Mouse (Mus musculus) midbrain, postnatal 0 days (tissue): ENCODE results near the gene Cept1. TPM values are rescaled to one million over a fixed set of nuclear protein-coding genes. Genes with fewer than 3 reads are reported as not detected.

ENCODE experiments used
- ATAC-seq: fragments of 200-750 bp; cut with Nextera tagmentation; 2 replicates; pipeline ENCODE4 v1.8.0; 2017; ENCODE audit warnings: moderate number of reproducible peaks, mild to moderate bottlenecking, moderate TSS enrichment, moderate library complexity; ENCODE audit not compliant: low FRiP score
- DNase-seq: peaks from one replicate; pipeline ENCODE4 v3.0.0-alpha.2; 2015; ENCODE audit warnings: low spot score
- H3K27ac ChIP-seq: fragments of 300-500 bp; sonication (generic); 2 replicates; pipeline ENCODE4 v1.5.1; 2014; ENCODE audit warnings: low read depth, mild to moderate bottlenecking, low read length, mixed read lengths
- H3K27me3 ChIP-seq: fragments of 300-500 bp; sonication (generic); 2 replicates; pipeline ENCODE4 v1.6.1; 2014; ENCODE audit warnings: low read length, control low read depth, mixed read lengths; ENCODE audit not compliant: insufficient read depth
- H3K36me3 ChIP-seq: fragments of 300-500 bp; sonication (generic); 2 replicates; pipeline ENCODE4 v1.6.1; 2014; ENCODE audit warnings: low read length, control low read depth, mixed read lengths; ENCODE audit not compliant: insufficient read depth
- H3K4me1 ChIP-seq: fragments of 300-500 bp; sonication (generic); 2 replicates; pipeline ENCODE4 v1.6.1; 2014; ENCODE audit warnings: mild to moderate bottlenecking, control low read depth, antibody characterized with exemption, low read length, mixed read lengths; ENCODE audit not compliant: insufficient read depth
- H3K4me2 ChIP-seq: fragments of 300-500 bp; sonication (generic); 2 replicates; pipeline ENCODE4 v1.6.1; 2014; ENCODE audit warnings: low read depth, mild to moderate bottlenecking, low read length, mixed read lengths; ENCODE audit not compliant: poor library complexity, severe bottlenecking
- H3K4me3 ChIP-seq: fragments of 300-500 bp; sonication (generic); 2 replicates; pipeline ENCODE4 v1.5.1; 2014; ENCODE audit warnings: low read depth, mild to moderate bottlenecking, low read length, moderate library complexity
- H3K9ac ChIP-seq: fragments of 300-500 bp; sonication (generic); replicated peaks from 2 replicates; pipeline ENCODE4 v1.6.1; 2014; ENCODE audit warnings: mild to moderate bottlenecking, low read length, moderate library complexity, mixed read lengths; ENCODE audit not compliant: poor library complexity, severe bottlenecking
- H3K9me3 ChIP-seq: fragments of 300-500 bp; sonication (generic); 2 replicates; pipeline ENCODE4 v1.6.1; 2016; ENCODE audit warnings: low read length, control low read depth
- CTCF ChIP-seq: IDR thresholded peaks from 2 replicates; pipeline ENCODE4 v1.5.1; 2016; ENCODE audit warnings: antibody characterized with exemption, mild to moderate bottlenecking
- WGBS: fragments of 180-500 bp; shearing (Covaris S2); extraction: QIAGEN DNeasy Blood & Tissue Kit; methylation state at CpG from one replicate; pipeline ENCODE4 v1.1.7; 2014; 5-methylcytosine and 5-hydroxymethylcytosine counted together
- polyA plus RNA-seq: library from polyadenylated mRNA; unstranded; fragments of >200 nt; fragmentation: Nextera tagmentation; extraction: Ambion mirVana; gene quantifications from 2 replicates; pipeline ENCODE4 v1.2.1, GENCODE M21; 2015
- total RNA-seq: library from RNA; depleted of rRNA; stranded (reverse); fragments of >200 nt; gene quantifications from 2 replicates; pipeline ENCODE4 v1.2.3, GENCODE M21; 2014

Gene Cept1
- total and polyA plus RNA-seq, 2 experiments from 2014 or later, result 36.6 to 57.5 TPM

DNA sequence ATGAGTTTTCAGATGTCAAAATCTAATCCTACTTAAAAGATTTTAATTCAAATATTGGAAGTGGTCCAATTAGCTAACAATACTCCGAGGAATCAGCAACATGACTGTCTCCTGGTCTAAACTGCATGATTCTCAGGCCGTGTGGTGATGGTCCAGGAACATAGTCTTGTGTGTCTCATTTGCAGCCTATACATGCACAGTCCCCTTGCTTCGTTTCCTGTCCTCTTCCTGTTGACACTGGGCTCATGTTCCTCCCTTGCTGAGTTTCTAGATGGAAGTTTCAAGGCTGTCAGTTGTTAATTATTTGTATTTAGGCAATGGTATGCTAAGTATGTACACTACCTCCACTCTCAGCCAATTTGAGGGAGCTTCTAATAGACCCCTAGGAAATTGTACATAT is 50.6 kb downstream of the Cept1 start:
- Histone ChIP-seq H3K27me3 (no peaks in the 10 kb centered on the region), H3K9me3 (no peaks in the 10 kb centered on the region), H3K4me3 (no peak overlapping the region), H3K9ac (no peak overlapping the region), H3K36me3 (peaks cover under 1% of the 10 kb centered on the region; the same call in 1 of the 2 replicates), H3K4me2 (no peak overlapping the region), H3K27ac (no peak overlapping the region), H3K4me1 (no peaks in the 10 kb centered on the region)
- 79% methylated on average over 3 of the region's 3 CpGs for WGBS
- ATAC-seq, result no peak
- no peak for TF ChIP-seq CTCF
- no peak for DNase-seq

GRCm38 (mm10) chr3:106496045-106496721 is 51.4 kb downstream of the Cept1 start:
- WGBS, result 75% methylated on average over 4 of the region's 4 CpGs
- no peak for DNase-seq
- ATAC-seq, result no peak
- no peak overlapping the region for H3K9ac ChIP-seq
- H3K4me2 ChIP-seq, result no peak overlapping the region
- H3K27me3 ChIP-seq, result no peaks in the 10 kb centered on the region
- H3K9me3 ChIP-seq, result no peaks in the 10 kb centered on the region
- TF ChIP-seq CTCF, result no peak
- no peak overlapping the region for H3K4me3 ChIP-seq
- no peaks in the 10 kb centered on the region; the same call in 1 of the 2 replicates for H3K36me3 ChIP-seq
- no peaks in the 10 kb centered on the region for H3K4me1 ChIP-seq
- H3K27ac ChIP-seq, result no peak overlapping the region

GRCm38 (mm10) chr3:106495346-106496044 is 52.1 kb downstream of the Cept1 start:
- ATAC-seq, result no peak
- 91% methylated on average over 1 of the region's 1 CpGs for WGBS

DNA sequence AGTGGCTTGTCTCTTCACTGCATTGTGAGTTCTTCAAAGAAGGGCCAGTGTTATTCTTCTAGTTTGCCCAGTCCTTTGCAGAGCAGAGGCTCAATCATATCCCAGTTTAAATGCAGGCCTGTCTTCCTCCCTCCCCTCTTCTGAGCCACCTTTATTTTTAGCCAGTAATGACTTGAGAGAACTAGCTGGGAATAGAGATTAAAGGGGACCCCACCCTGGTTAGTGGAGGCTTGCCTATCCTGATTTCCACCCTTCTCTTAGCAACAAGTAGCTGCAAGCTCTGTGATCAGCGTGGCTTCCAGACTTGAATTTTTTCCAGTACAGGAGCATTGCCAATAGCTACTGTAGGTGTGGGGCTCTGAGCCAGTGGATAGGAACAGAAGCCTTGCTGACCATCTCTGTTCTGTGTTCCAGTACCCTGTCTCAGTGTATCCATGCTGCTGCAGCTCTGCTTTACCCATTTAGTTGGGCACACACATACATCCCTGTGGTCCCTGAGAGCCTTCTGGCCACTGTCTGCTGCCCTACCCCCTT is 53.1 kb downstream of the Cept1 start:
- no peak overlapping the region for H3K4me3 ChIP-seq
- no peak for TF ChIP-seq CTCF
- H3K9me3 ChIP-seq, result no peaks in the 10 kb centered on the region
- no peak overlapping the region for H3K27ac ChIP-seq
- no peaks in the 10 kb centered on the region for H3K4me1 ChIP-seq
- H3K4me2 ChIP-seq, result no peak overlapping the region
- H3K36me3 ChIP-seq, result no peaks in the 10 kb centered on the region; the same call in 1 of the 2 replicates
- DNase-seq, result no peak
- no peak overlapping the region for H3K9ac ChIP-seq
- no peaks in the 10 kb centered on the region for H3K27me3 ChIP-seq
- ATAC-seq, result no peak
- WGBS, result 78% methylated on average over 1 of the region's 1 CpGs

More at GRCm38 (mm10) chr3:106495346-106496044, 52.1 kb downstream of the Cept1 start:
- H3K4me2 ChIP-seq, result no peak overlapping the region
- DNase-seq, result no peak
- H3K36me3 ChIP-seq, result no peaks in the 10 kb centered on the region; the same call in 1 of the 2 replicates
- TF ChIP-seq CTCF, result no peak
- H3K27ac ChIP-seq, result no peak overlapping the region
- no peaks in the 10 kb centered on the region for H3K27me3 ChIP-seq
- no peak overlapping the region for H3K4me3 ChIP-seq
- H3K4me1 ChIP-seq, result no peaks in the 10 kb centered on the region
- H3K9ac ChIP-seq, result no peak overlapping the region
- no peaks in the 10 kb centered on the region for H3K9me3 ChIP-seq

DNA sequence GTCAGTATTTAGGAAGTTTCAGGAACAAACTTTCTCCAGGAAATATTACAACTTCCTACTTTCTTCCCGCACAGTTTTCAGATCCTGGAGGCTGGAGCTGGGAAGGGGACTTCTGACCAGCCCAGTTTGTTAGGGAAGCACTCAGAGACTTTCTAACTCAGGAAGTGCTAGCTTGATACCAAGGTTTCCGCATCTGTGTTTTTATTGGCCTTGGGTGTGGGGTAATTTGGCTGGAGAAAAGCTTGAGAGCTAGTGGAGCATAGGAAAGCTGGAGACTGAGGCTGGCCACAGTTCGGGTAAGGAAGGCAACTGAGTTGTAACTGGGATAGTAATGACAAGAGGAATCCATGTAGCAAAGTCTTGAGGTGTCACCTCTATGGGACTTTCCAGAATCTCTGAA is 53.7 kb downstream of the Cept1 start:
- 85% methylated on average over 3 of the region's 3 CpGs for WGBS
- Histone ChIP-seq H3K4me2 (no peak overlapping the region), H3K36me3 (no peaks in the 10 kb centered on the region; the same call in 1 of the 2 replicates), H3K9ac (no peak overlapping the region), H3K4me3 (no peak overlapping the region), H3K27me3 (no peaks in the 10 kb centered on the region), H3K27ac (no peak overlapping the region), H3K9me3 (no peaks in the 10 kb centered on the region), H3K4me1 (no peaks in the 10 kb centered on the region)
- DNase-seq (no peak), ATAC-seq (no peak)
- no peak for TF ChIP-seq CTCF

- Histone ChIP-seq H3K27ac (no peak overlapping the region), H3K4me2 (no peak overlapping the region), H3K27me3 (no peaks in the 10 kb centered on the region), H3K36me3 (no peaks in the 10 kb centered on the region), H3K4me3 (no peak overlapping the region), H3K9me3 (no peaks in the 10 kb centered on the region), H3K9ac (no peak overlapping the region), H3K4me1 (no peaks in the 10 kb centered on the region)
- DNase-seq (no peak), ATAC-seq (no peak)
- WGBS, result 89% methylated on average over 8 of the region's 8 CpGs
- no peak for TF ChIP-seq CTCF
Measured at GRCm38 (mm10) chr3:106493202-106493601, 54.4 kb downstream of the Cept1 start.
